Mouse (Mus musculus) kidney, postnatal 4 days (tissue): Measurements from ENCODE around the gene Traf7.

Experiments used
- DNase-seq, 2 experiments: peaks; one replicate each; pipeline ENCODE4 v3.0.0; 2021; ENCODE audit warnings: mixed read lengths in 2 of 2

Traf7 gene

DNA sequence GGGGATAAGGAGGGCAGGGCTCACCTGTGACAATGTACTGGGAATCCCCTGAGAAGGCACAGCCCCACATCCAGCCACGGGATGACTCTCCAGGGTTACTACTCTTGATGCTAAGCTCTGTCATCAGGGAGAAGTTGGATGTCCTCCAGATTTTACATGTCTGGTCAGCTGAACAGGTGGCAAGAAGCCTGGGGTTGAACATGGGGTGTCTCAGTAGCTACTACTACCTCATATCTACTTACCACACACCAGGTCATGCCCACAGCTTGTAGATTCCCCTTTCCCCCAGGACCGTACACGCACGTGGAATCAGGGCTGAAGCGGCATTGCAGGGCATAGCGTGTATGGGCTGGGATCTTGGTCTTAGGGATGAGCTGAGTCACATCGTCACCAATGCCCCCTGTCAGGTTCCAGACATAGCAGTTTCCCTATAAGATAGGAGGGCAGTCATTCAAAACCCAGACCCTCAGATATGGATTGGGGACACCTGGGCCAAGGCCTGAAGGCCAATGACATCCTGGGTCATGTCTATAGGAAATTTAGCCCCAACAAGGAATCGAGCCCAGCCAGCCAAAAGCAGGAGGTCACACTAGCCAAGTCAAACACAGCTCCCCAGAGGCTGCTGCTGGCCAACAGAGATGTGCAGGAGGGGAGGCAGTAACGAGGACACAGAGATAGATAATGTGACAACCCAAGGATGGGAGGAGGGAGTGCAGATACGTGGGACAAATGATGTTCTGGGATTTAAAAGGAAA lies 51.5 kb downstream of the Traf7 start:
- DNase-seq = no peak

DNA sequence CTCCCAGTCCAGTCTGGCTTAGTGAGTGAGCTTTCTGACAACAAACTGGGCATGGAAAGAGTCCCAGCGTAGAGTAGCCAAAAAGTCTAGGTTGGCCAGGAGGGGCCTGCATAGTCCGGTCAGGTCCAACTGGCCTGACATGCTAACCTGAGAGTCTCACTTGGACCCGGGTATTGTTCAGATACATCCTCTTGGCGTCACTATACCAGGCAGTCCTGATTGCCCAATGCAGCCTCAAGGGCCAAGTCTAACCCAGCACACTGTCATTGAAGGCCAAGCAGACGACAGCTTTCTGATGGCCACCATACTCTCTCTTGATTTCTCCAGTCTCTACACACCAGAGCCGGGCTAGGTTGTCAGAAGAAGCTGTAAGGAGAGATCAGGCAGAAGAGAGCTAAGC lies 52.2 kb downstream of the Traf7 start:
- DNase-seq = no peak

DNA sequence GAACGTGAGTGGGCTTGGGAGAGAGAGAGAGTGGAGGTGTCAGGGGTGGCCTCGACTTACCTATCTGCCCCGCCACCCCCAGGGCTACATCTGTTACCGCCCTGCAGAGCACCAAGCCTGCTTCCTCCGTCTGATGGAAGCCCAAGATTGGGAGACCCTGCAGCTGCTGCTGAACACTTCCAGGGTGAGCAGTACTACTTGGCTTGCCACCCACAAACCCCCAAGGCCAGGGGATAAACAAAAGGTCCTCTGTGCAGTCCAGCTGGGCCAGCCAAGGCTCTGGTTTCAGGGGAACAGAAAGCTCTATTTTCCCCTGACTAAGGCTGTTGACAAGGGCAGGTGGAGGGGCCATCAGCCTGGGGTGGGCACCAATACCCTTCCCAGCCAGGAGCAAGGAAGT lies 53.2 kb downstream of the Traf7 start:
- DNase-seq = no peak

DNA sequence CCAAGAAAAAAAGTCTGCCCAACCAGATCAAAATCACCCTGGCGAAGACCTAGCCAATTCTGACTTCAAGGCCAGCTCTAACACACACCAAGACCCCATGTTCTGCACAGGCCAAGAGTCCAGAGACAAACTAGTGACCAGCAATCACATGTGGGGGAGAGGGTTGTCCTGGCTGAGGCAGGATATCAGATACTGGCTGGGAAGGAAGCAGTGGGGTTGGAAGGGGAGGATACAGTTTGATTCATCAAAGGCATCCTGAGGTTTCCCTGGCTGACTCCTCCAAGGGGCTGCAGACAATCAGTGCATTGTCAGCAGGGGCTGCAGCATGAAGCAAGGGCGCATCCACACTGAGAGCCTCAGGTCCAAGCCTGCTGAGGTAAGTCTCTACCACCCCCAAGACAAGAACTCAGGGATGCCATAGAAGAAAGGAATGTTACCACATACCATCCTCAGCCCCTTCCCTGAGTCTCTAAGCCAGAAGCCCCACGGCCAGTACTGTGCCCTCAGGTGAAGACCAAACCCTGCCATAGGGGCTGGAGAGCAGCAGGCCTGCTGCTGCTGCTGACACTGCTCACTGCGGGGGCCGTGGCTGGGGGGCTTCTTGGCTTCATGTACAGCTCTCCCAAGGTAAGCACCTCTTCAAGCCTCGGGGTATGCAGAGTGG lies 54.0 kb downstream of the Traf7 start, which contains the start of gene Bricd5:
Gene Bricd5 (plus strand): TSS at position 273 of the 664 bp plus-strand sequence.
- no peak for DNase-seq

DNA sequence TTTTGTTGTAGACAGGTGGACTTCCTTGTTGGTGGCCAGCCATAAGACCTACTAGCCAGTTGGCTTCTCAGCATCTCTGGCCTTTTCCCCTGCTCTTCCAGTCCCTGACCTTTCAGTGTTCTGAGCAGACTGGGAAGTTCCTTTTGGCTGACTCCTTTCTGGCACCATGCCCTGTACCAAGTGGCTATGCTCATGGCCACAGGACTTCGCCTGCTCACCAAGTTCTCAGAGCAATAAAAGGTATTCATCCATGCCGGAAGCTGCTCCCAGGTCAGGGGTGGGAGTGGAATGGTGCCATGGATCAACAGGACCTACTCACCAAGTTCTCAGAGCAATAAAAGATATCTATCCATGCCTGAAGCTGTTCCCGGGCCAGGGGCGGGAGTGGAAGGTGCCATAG lies 55.2 kb downstream of the Traf7 start:
- DNase-seq = peak; percentile 75 to 85

DNA sequence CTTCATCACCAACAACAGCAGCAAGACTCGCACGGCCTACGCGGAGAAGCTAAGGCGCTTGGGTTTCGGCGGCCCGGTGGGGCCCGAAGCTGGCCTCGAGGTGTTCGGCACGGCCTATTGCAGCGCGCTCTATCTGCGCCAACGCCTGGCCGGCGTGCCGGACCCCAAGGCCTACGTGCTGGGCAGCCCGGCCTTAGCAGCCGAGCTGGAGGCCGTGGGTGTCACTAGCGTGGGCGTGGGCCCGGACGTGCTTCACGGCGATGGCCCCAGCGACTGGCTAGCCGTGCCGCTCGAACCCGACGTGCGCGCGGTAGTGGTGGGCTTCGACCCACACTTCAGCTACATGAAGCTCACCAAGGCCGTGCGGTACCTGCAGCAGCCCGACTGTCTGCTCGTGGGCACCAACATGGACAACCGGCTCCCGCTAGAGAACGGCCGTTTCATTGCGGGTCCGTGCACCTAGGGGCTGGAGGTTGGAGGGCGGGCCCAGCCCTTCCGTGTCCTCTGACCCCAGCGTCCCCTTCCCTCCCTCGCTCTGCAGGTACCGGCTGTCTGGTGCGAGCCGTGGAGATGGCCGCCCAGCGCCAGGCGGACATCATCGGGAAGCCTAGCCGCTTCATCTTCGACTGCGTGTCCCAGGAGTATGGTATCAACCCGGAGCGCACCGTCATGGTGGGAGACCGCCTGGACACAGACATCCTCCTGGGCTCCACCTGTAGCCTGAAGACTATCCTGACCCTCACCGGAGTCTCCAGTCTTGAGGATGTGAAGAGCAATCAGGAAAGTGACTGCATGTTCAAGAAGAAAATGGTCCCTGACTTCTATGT lies 56.8 kb downstream of the Traf7 start:
- no peak for DNase-seq

DNA sequence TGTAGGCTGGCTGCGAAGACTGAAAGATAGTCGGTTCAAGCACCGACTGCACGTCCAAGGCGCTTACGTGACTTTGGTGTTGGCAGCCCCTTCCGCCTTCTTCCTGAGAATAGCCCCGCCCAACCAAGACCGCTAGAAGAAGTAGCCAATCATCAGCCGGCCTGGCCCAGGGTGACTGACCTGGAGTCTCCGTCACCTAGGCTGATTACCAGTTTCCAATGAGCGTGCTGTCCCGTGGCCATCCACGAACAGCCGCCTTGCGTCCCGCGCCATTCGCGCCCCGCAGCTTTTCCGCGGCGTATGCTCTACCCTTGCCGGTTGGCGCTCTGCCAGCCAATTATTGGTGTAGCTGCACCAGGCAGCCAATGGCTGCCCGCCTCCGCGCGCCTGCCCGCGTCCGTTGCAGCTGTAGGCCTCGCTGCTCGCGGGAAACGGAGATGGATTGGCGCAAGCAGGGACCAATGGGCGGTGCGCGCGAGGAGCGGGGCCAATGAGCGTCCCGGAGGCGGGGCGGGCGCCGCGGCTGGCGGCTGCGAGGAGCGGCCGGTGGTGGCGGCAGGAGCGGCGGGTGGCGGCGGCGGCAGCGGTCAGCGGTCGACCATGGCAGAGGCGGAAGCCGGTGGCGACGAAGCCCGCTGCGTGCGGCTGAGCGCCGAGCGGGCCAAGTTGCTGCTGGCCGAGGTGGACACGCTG lies 57.7 kb downstream of the Traf7 start, which contains the start of the genes E4f1 and Pgp:
Gene E4f1 (minus strand): TSS at position 404 of the 693 bp plus-strand sequence.
Gene Pgp (plus strand): TSS at position 483 of the 693 bp plus-strand sequence.
- DNase-seq = peak; percentile 98 to 99

DNA sequence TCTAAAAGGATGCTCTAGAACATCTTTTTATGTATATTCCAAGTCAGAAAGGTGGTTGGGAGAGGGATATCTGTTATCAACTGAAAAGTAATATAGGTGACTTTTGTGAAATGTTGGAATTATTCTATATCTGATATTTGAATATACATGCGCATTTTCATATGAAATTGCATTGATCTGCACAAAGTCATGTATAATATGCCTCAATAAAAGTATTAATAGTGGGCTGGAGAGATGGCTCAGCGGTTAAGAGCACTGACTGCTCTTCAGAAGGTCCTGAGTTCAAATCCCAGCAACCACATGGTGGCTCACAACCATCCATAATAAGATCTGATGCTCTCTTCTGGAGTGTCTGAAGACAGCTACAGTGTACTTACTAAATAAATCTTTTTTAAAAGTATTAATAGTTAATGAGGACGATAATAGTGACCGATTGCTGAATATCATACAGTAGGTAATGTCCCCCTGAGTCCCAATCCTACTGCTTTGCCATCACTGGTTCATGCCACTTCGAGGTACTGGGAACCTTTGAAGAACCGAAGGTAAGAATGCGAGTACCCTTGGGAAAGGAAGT lies 58.3 kb downstream of the Traf7 start:
- no peak for DNase-seq

DNA sequence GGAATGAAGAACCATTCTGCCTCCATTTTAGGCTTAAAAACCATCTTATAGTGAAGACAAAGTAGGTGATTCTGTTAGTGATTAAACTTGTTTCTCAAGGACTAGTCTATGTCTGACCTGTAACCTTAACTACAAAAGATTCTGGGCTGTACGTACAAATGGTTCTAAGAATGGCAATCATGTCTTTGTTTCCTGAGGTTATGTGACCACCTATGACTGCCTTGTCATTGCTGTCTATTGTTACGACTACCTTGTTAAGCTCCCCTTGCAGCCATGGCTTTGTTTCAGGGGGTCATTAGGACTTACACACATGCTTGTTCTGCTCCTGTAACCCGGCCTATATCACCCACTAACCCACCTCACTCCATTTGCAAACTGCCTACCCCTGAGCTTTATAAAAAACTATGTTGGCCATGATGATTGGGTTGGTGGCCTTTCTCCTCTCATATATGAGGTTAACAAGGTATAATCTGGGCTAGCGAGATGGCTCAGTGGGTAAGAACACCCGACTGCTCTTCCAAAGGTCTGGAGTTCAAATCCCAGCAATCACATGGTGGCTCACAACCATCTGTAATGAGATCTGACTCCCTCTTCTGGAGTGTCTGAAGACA lies 59.0 kb downstream of the Traf7 start:
- DNase-seq = no peak

DNA sequence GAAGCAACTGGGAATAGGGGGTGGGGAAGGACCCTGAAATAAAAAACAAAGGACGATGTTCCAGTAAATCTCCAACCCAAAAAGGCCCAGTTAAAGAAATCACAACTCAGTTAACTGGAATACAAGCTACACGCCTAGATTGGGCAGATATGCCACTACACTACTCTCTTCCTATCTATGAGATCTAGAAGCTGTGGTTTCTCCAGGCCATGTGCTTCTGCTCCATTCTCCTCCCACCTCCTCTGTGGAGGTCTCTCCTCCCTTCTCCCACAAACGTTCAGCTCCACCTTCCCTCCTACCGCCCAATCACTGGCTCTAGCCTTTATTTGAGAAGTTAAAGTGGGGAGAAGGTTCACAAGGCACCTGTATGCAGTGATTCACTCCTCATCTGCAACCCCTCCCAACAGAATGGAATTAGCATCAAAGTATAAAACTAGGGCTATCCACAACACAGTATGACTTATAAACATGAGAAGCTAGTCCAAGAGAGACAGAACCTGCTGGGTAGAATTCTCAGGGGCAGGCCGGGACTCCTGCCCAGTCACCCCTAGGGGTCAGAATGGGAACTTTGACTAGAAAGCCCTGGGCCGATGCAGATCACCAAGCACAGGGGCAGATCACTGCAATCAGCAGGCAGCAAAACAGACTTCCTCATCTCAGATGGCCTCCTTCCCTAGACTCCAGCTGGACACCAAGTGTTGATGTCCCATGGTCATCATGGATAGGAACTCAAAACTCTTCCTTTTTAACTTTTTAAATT lies 64.2 kb downstream of the Traf7 start:
- no peak for DNase-seq

DNA sequence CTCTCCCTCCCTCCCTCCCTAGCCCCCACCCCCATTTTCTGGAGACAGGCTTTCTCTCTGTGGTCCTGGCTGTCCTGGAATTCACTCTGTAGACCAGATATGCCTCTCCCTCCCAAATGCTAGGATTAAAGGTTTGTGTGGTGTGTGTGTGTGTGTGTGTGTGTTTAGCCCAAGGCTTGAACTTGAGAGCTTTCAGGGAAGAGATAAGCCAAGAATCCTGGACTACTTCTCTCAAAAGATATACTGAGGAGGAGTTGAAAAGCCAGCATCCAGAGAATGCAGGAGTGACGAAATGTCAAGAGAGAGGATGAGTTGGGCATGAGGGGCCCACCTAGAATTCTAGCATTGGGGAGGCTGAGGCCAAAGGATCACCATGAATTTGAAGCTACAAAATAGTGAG lies 64.8 kb downstream of the Traf7 start:
- DNase-seq = no peak

DNA sequence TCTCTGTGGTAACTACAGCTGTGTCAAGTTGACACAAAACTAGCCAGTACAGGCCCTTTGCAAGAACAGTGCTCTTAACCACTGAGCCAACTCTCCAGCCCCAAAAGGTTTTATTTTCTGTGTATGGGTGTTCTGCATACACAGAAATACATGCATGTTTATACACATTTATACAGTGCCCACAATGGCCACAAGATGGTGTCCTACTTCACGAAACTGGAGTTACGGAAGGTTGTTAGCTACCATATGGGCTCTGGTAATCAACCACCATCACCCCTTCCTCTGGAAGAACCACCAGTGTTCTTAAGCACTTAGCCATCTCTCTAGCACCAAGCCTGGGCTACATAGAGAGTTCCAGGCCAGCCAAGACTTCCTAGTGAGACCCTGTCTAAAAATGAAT lies 66.2 kb downstream of the Traf7 start:
- DNase-seq = peak; percentile 42 to 56
